Mouse (Mus musculus): ENCODE measurements around the gene Cpt1c. TPM values are rescaled to one million over a fixed set of nuclear protein-coding genes. Genes with fewer than 3 reads are reported as not detected.

Cpt1c gene
- polyA plus RNA-seq, 1 experiment from 2014 or later: 17.5 TPM

DNA sequence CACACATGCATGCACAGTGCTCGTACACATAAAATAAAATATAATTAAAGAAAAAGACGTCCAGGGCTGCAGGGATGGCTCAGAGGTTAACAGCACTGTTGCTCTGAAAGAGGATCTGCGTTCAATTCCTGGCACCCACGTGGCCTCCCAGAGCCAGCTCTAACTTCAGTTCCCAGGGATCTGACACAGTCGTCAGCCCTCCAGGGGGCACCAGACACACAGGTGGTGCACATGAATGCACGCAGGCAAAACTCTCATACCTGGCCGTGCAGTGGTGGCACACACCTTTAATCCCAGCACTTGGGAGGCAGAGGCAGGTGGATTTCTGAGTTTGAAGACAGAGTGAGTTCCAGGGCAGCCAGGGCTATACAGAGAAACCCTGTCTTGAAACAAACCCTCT lies 8.7 kb downstream of the Cpt1c start:
- no peak for ATAC-seq (ENCODE audit: insufficient number of reproducible peaks, low FRiP score, low TSS enrichment, low read depth)
- no peak overlapping the region for H3K4me2 ChIP-seq (ENCODE audit: low read depth, severe bottlenecking)
- H3K9me3 ChIP-seq (ENCODE audit: control insufficient read depth, low read length): no peaks in the 10 kb centered on the region
- no peak for DNase-seq (ENCODE audit: low spot score)
- H3K9ac ChIP-seq (ENCODE audit: low read length): no peak overlapping the region
- no peaks in the 10 kb centered on the region; the same call in 1 of the 2 replicates for H3K36me3 ChIP-seq (ENCODE audit: control insufficient read depth, insufficient read depth, low read length)
- H3K27ac ChIP-seq (replicated peaks; ENCODE audit: low read depth, low read length): no peak overlapping the region
- H3K4me3 ChIP-seq (ENCODE audit: low read depth, low read length): no peak overlapping the region
- H3K27me3 ChIP-seq (ENCODE audit: control insufficient read depth, insufficient read depth, low read length): no peaks in the 10 kb centered on the region
- H3K4me1 ChIP-seq (ENCODE audit: control insufficient read depth, insufficient read depth, low read length): peaks cover 2% of the 10 kb centered on the region
- 78% methylated on average over 7 of the region's 7 CpGs for WGBS

DNA sequence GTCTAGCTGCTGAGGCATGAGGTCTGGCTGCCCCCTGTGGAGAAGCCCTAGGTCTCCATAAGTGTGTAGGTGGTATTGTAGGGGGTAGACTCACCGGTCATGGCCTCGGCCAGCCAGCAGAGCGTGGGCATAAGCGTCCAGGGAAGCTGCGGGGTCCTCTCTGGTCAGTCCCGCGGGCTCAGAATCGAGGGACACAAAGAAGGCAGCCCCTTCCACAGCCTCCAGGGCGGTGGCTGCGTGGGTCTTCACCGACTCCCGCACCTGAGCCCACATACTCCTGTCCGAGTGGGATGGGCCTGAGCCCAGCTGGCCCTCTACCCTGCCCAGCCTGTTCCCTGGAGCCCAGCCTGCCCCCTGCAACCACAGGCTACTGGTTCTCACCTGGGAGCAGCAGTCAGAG lies 9.7 kb downstream of the Cpt1c start:
- no peaks in the 10 kb centered on the region; the same call in 1 of the 2 replicates for H3K36me3 ChIP-seq (ENCODE audit: control insufficient read depth, insufficient read depth, low read length)
- H3K4me1 ChIP-seq (ENCODE audit: control insufficient read depth, insufficient read depth, low read length): no peaks in the 10 kb centered on the region
- WGBS: 94% methylated on average over 13 of the region's 13 CpGs
- H3K9me3 ChIP-seq (ENCODE audit: control insufficient read depth, low read length): no peaks in the 10 kb centered on the region
- no peaks in the 10 kb centered on the region for H3K27me3 ChIP-seq (ENCODE audit: control insufficient read depth, insufficient read depth, low read length)
- ATAC-seq (ENCODE audit: insufficient number of reproducible peaks, low FRiP score, low TSS enrichment, low read depth) (no peak), DNase-seq (ENCODE audit: low spot score) (no peak)
- no peak overlapping the region for H3K4me3 ChIP-seq (ENCODE audit: low read depth, low read length)
- no peak overlapping the region for H3K9ac ChIP-seq (ENCODE audit: low read length)
- no peak overlapping the region for H3K4me2 ChIP-seq (ENCODE audit: low read depth, severe bottlenecking)
- no peak overlapping the region for H3K27ac ChIP-seq (replicated peaks; ENCODE audit: low read depth, low read length)

DNA sequence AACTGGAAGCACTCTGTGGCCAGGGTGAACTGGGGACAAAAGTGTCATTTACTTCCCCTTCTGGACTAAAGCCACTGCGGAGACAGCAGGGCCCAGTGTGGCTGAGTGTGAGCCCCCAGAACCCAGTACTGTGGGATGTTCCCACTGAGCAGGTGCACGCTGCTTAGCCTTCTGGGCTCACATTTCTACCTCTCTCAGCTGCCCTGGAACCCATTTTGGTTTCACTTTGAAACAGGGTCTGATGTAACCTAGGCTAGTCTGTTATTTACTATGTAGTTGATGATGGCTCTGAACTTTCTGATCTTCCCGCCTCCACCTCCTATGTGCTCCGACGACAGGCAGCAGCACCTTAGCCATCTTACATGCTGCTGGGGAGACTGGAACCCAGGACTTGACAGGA lies 11.8 kb downstream of the Cpt1c start:
- Histone ChIP-seq H3K9me3 (ENCODE audit: control insufficient read depth, low read length) (no peaks in the 10 kb centered on the region), H3K36me3 (ENCODE audit: control insufficient read depth, insufficient read depth, low read length) (no peaks in the 10 kb centered on the region; the same call in 1 of the 2 replicates), H3K4me1 (ENCODE audit: control insufficient read depth, insufficient read depth, low read length) (no peaks in the 10 kb centered on the region), H3K4me2 (ENCODE audit: low read depth, severe bottlenecking) (no peak overlapping the region), H3K9ac (ENCODE audit: low read length) (no peak overlapping the region), H3K27me3 (ENCODE audit: control insufficient read depth, insufficient read depth, low read length) (no peaks in the 10 kb centered on the region), H3K27ac (replicated peaks; ENCODE audit: low read depth, low read length) (no peak overlapping the region), H3K4me3 (ENCODE audit: low read depth, low read length) (no peak overlapping the region)
- WGBS: 90% methylated on average over 5 of the region's 5 CpGs
- DNase-seq (ENCODE audit: low spot score) (no peak), ATAC-seq (ENCODE audit: insufficient number of reproducible peaks, low FRiP score, low TSS enrichment, low read depth) (no peak)

DNA sequence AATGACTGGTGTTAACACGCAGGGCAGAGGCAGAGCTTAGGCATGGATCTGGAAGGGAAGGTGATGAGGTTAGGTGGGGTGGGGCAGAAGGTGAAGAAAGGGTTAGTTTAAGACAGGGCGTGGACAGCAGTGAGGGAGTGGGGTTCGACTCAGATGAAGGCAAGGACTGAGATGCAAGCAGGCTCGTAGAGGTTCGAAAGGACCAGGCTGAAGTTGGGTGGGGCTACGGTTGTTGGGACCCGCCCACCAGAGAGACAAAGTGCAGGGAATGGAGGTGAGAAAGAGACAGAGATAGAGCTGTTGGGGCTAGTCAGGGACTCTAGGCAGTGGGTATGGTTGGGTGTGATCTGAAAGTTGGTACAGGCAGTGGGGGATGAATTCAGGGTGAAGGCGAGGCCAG lies 12.3 kb downstream of the Cpt1c start:
- ATAC-seq (ENCODE audit: insufficient number of reproducible peaks, low FRiP score, low TSS enrichment, low read depth) (no peak), DNase-seq (ENCODE audit: low spot score) (no peak)
- WGBS: 69% methylated on average over 8 of the region's 8 CpGs
- no peaks in the 10 kb centered on the region for H3K4me1 ChIP-seq (ENCODE audit: control insufficient read depth, insufficient read depth, low read length)
- H3K36me3 ChIP-seq (ENCODE audit: control insufficient read depth, insufficient read depth, low read length): no peaks in the 10 kb centered on the region; the same call in 1 of the 2 replicates
- H3K27me3 ChIP-seq (ENCODE audit: control insufficient read depth, insufficient read depth, low read length): no peaks in the 10 kb centered on the region
- H3K27ac ChIP-seq (replicated peaks; ENCODE audit: low read depth, low read length): no peak overlapping the region
- no peak overlapping the region for H3K4me3 ChIP-seq (ENCODE audit: low read depth, low read length)
- no peaks in the 10 kb centered on the region for H3K9me3 ChIP-seq (ENCODE audit: control insufficient read depth, low read length)
- H3K9ac ChIP-seq (ENCODE audit: low read length): no peak overlapping the region
- H3K4me2 ChIP-seq (ENCODE audit: low read depth, severe bottlenecking): no peak overlapping the region

DNA sequence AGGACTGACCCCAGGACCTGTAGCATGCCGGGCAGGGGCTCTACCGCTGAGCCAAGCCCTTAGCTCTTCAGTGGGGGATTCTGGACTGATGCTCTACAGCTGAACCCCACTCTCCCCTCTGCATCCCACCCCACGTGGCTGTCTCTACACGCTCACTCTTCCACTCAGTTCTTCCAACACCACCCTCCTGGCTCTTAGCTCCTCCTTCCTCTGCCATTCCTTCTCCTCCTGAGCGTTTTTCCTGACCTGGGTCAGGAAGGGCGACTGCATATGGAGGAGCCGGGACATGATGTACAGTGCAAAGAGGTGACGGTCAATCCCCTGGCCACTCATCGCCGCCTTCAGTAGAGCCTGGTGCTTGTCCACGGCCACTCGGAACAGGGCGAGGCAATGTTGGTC lies 14.1 kb downstream of the Cpt1c start:
- Histone ChIP-seq H3K36me3 (ENCODE audit: control insufficient read depth, insufficient read depth, low read length) (no peaks in the 10 kb centered on the region; the same call in 1 of the 2 replicates), H3K27ac (replicated peaks; ENCODE audit: low read depth, low read length) (no peak overlapping the region), H3K9me3 (ENCODE audit: control insufficient read depth, low read length) (no peaks in the 10 kb centered on the region), H3K4me2 (ENCODE audit: low read depth, severe bottlenecking) (no peak overlapping the region), H3K27me3 (ENCODE audit: control insufficient read depth, insufficient read depth, low read length) (no peaks in the 10 kb centered on the region), H3K4me1 (ENCODE audit: control insufficient read depth, insufficient read depth, low read length) (no peaks in the 10 kb centered on the region), H3K9ac (ENCODE audit: low read length) (no peak overlapping the region), H3K4me3 (ENCODE audit: low read depth, low read length) (no peak overlapping the region)
- WGBS: 87% methylated on average over 13 of the region's 13 CpGs
- ATAC-seq (ENCODE audit: insufficient number of reproducible peaks, low FRiP score, low TSS enrichment, low read depth) (no peak), DNase-seq (ENCODE audit: low spot score) (no peak)

DNA sequence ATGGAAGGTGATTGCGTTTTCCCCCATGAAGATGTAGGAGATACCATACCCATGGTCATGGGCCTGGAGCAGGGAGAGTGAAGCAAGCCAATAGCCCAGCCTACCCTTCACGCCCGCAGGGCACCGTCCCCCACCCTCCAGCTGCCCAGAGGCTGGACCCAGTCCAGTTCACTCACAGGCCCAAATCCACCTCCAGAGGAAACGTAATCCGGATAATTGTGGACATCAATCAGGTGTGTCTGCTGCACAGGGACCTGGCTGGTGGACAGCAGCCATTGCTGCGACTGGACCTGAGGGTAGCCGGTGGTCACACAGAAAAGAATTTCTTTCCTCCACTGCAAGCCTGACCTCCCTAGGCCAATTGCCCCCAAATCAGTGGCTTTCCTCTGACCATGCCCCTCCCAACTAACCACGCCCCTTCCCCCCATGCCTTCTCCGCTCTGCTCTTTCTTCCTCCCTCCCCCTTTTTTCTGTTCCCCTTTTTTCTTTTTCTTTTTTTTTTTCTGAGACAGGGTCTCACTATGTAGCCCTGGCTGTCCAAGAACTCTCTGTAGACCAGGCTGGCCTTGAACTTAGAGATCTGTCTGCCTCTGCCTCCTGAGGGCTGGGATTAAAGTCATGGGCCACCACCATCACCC lies 14.7 kb downstream of the Cpt1c start:
- H3K36me3 ChIP-seq (ENCODE audit: control insufficient read depth, insufficient read depth, low read length): no peaks in the 10 kb centered on the region; the same call in 1 of the 2 replicates
- H3K4me1 ChIP-seq (ENCODE audit: control insufficient read depth, insufficient read depth, low read length): no peaks in the 10 kb centered on the region
- H3K4me3 ChIP-seq (ENCODE audit: low read depth, low read length): no peak overlapping the region
- H3K9me3 ChIP-seq (ENCODE audit: control insufficient read depth, low read length): no peaks in the 10 kb centered on the region
- H3K27ac ChIP-seq (replicated peaks; ENCODE audit: low read depth, low read length): no peak overlapping the region
- ATAC-seq (ENCODE audit: insufficient number of reproducible peaks, low FRiP score, low TSS enrichment, low read depth) (no peak), DNase-seq (ENCODE audit: low spot score) (no peak)
- no peak overlapping the region for H3K9ac ChIP-seq (ENCODE audit: low read length)
- H3K27me3 ChIP-seq (ENCODE audit: control insufficient read depth, insufficient read depth, low read length): no peaks in the 10 kb centered on the region
- 84% methylated on average over 10 of the region's 10 CpGs for WGBS
- H3K4me2 ChIP-seq (ENCODE audit: low read depth, severe bottlenecking): no peak overlapping the region

DNA sequence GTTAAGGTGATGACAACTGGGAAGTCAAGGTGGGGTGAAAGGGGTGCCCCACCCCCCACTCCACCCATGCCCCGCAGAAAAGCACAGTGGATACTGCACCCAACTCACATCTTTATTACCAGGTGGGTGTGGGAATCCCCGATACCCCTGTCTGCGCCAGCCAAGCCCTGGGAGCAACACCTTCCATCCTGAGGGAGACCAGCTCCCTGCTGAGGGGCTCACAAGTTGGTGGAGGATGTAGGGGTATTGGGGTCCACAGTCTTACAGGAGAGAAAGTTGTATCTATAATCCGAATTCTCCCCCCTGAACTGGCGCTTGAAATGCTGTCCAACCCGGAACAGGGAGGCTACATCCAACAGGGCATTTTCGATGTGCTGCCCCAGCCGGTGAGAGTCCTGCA lies 15.4 kb downstream of the Cpt1c start:
- Histone ChIP-seq H3K36me3 (ENCODE audit: control insufficient read depth, insufficient read depth, low read length) (no peaks in the 10 kb centered on the region; the same call in 1 of the 2 replicates), H3K9ac (ENCODE audit: low read length) (no peak overlapping the region), H3K4me1 (ENCODE audit: control insufficient read depth, insufficient read depth, low read length) (no peaks in the 10 kb centered on the region), H3K4me2 (ENCODE audit: low read depth, severe bottlenecking) (no peak overlapping the region), H3K27ac (replicated peaks; ENCODE audit: low read depth, low read length) (no peak overlapping the region), H3K4me3 (ENCODE audit: low read depth, low read length) (no peak overlapping the region), H3K27me3 (ENCODE audit: control insufficient read depth, insufficient read depth, low read length) (no peaks in the 10 kb centered on the region), H3K9me3 (ENCODE audit: control insufficient read depth, low read length) (no peaks in the 10 kb centered on the region)
- no peak for DNase-seq (ENCODE audit: low spot score)
- no peak for ATAC-seq (ENCODE audit: insufficient number of reproducible peaks, low FRiP score, low TSS enrichment, low read depth)
- WGBS: 83% methylated on average over 8 of the region's 8 CpGs

DNA sequence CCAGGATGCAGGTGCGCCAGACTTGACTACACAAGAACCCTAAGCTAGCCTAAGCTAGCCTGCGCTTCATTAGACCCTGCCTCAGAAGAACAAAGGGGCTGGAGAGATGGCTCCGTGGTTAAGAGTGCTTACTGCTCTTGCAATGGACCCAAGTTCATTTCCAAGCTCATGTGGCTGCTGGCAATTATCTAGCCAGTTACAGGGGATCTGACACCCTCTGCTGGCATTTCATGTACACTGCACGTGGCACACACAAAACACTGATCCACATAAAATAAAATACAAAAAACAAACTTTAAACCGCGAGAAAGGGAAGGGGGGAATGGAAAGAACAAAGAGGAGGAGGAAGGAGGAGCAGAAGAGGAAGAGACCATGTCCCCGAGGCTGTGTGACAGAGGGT lies 16.4 kb downstream of the Cpt1c start:
- no peak overlapping the region for H3K4me3 ChIP-seq (ENCODE audit: low read depth, low read length)
- H3K4me1 ChIP-seq (ENCODE audit: control insufficient read depth, insufficient read depth, low read length): no peaks in the 10 kb centered on the region
- H3K36me3 ChIP-seq (ENCODE audit: control insufficient read depth, insufficient read depth, low read length): no peaks in the 10 kb centered on the region; the same call in 1 of the 2 replicates
- no peaks in the 10 kb centered on the region for H3K9me3 ChIP-seq (ENCODE audit: control insufficient read depth, low read length)
- ATAC-seq (ENCODE audit: insufficient number of reproducible peaks, low FRiP score, low TSS enrichment, low read depth): no peak
- DNase-seq (ENCODE audit: low spot score): peak; percentile 52
- 58% methylated on average over 7 of the region's 7 CpGs for WGBS
- no peak overlapping the region for H3K4me2 ChIP-seq (ENCODE audit: low read depth, severe bottlenecking)
- no peaks in the 10 kb centered on the region for H3K27me3 ChIP-seq (ENCODE audit: control insufficient read depth, insufficient read depth, low read length)
- H3K27ac ChIP-seq (replicated peaks; ENCODE audit: low read depth, low read length): no peak overlapping the region
- no peak overlapping the region for H3K9ac ChIP-seq (ENCODE audit: low read length)
